Mouse (Mus musculus) liver, embryonic 16.5 days (tissue): Measurements from ENCODE around the gene Fbxo31. TPM values are rescaled to one million over a fixed set of nuclear protein-coding genes. Genes with fewer than 3 reads are reported as not detected.

Source experiments
- ATAC-seq: fragments of 200-750 bp; cut with Nextera tagmentation; 2 replicates; pipeline ENCODE4 v1.8.0; 2017; ENCODE audit warnings: low read depth, mild to moderate bottlenecking, moderate number of reproducible peaks, moderate library complexity
- H3K27ac ChIP-seq: fragments of 300-500 bp; sonication (generic); 2 replicates; pipeline ENCODE4 v1.5.1; 2014; ENCODE audit warnings: mild to moderate bottlenecking, low read length
- H3K27me3 ChIP-seq: fragments of 300-500 bp; sonication (generic); 2 replicates; pipeline ENCODE4 v1.6.1; 2014; ENCODE audit warnings: low read depth, low read length, mixed read lengths; ENCODE audit not compliant: control insufficient read depth, insufficient read depth
- H3K36me3 ChIP-seq: fragments of 300-500 bp; sonication (generic); 2 replicates; pipeline ENCODE4 v1.6.1; 2014; ENCODE audit warnings: mild to moderate bottlenecking; ENCODE audit not compliant: control insufficient read depth, insufficient read depth
- H3K4me1 ChIP-seq: fragments of 300-500 bp; sonication (generic); 2 replicates; pipeline ENCODE4 v1.6.1; 2014; ENCODE audit warnings: low read depth, low read length, mixed read lengths; ENCODE audit not compliant: control insufficient read depth
- H3K4me2 ChIP-seq: fragments of 300-500 bp; sonication (generic); 2 replicates; pipeline ENCODE4 v1.6.1; 2014; ENCODE audit warnings: low read depth, low read length, mixed read lengths
- H3K4me3 ChIP-seq: fragments of 300-500 bp; sonication (generic); 2 replicates; pipeline ENCODE4 v1.5.1; 2014; ENCODE audit warnings: low read depth, mild to moderate bottlenecking, low read length
- H3K9ac ChIP-seq: fragments of 300-500 bp; sonication (generic); 2 replicates; pipeline ENCODE4 v1.6.1; 2014; ENCODE audit warnings: low read depth, low read length
- H3K9me3 ChIP-seq: fragments of 300-500 bp; sonication (generic); replicated peaks from 2 replicates; pipeline ENCODE4 v1.6.1; 2016; ENCODE audit warnings: low read length; ENCODE audit not compliant: control insufficient read depth
- WGBS: fragments of 180-500 bp; shearing (Covaris S2); extraction: QIAGEN DNeasy Blood & Tissue Kit; methylation state at CpG from one replicate; pipeline ENCODE4 v1.1.7; 2014; ENCODE audit not compliant: insufficient replicate concordance; 5-methylcytosine and 5-hydroxymethylcytosine counted together
- polyA plus RNA-seq: library from polyadenylated mRNA; unstranded; fragments of >200 nt; fragmentation: Nextera tagmentation; extraction: Ambion mirVana; gene quantifications from 2 replicates; pipeline ENCODE4 v1.2.1, GENCODE M21; 2015

Fbxo31 gene
- polyA plus RNA-seq, 1 experiment from 2014 or later: 9.0 TPM

- H3K9ac ChIP-seq: no peak overlapping the region
- 74% methylated on average over 6 of the region's 6 CpGs for WGBS
- H3K36me3 ChIP-seq: peaks cover 3% of the 10 kb centered on the region
Measured at GRCm38 (mm10) chr8:121550056-121550455, 28.6 kb downstream of the Fbxo31 start.

GRCm38 (mm10) chr8:121547132-121547531 lies 31.5 kb downstream of the Fbxo31 start:
- H3K9ac ChIP-seq: no peak overlapping the region
- peak; percentile 39; the same call in 1 of the 2 replicates for ATAC-seq
- no peak overlapping the region for H3K27ac ChIP-seq
- H3K36me3 ChIP-seq: no peaks in the 10 kb centered on the region; the same call in 1 of the 2 replicates
- H3K9me3 ChIP-seq: no peaks in the 10 kb centered on the region
- H3K4me1 ChIP-seq: no peaks in the 10 kb centered on the region
- no peak overlapping the region for H3K4me3 ChIP-seq
- no peak overlapping the region for H3K4me2 ChIP-seq
- WGBS: 10% methylated on average over 7 of the region's 7 CpGs
- H3K27me3 ChIP-seq: 0 out of 2 replicates have a peak, but pooled peaks cover 2% of the 10 kb centered on the region

More at GRCm38 (mm10) chr8:121550056-121550455, 28.6 kb downstream of the Fbxo31 start:
- Histone ChIP-seq H3K4me1 (no peaks in the 10 kb centered on the region), H3K4me2 (no peak overlapping the region), H3K27me3 (0 out of 2 replicates have a peak, but pooled peaks cover 2% of the 10 kb centered on the region), H3K9me3 (no peaks in the 10 kb centered on the region), H3K27ac (no peak overlapping the region), H3K4me3 (no peak overlapping the region)
- no peak for ATAC-seq

GRCm38 (mm10) chr8:121544936-121545335 lies 33.7 kb downstream of the Fbxo31 start:
- Histone ChIP-seq H3K4me1 (no peaks in the 10 kb centered on the region), H3K36me3 (no peaks in the 10 kb centered on the region), H3K27ac (no peak overlapping the region), H3K9me3 (no peaks in the 10 kb centered on the region), H3K4me3 (no peak overlapping the region), H3K27me3 (peaks cover 2% of the 10 kb centered on the region; the same call in 1 of the 2 replicates), H3K4me2 (no peak overlapping the region), H3K9ac (no peak overlapping the region)
- WGBS: 45% methylated on average over 11 of the region's 11 CpGs
- ATAC-seq: no peak

- Histone ChIP-seq H3K9ac (no peak within 1 kb of the TSS), H3K27ac (no peak within 1 kb of the TSS), H3K4me1 (no peaks in the 10 kb centered on the region), H3K36me3 (no peaks in the 10 kb centered on the region), H3K4me2 (no peak within 1 kb of the TSS), H3K4me3 (no peak within 1 kb of the TSS), H3K9me3 (no peaks in the 10 kb centered on the region), H3K27me3 (peaks cover 2% of the 10 kb centered on the region; the same call in 1 of the 2 replicates)
- ATAC-seq: no peak
- 66% methylated on average over 12 of the region's 12 CpGs for WGBS
Measured at GRCm38 (mm10) chr8:121544276-121544785, 34.3 kb downstream of the Fbxo31 start, which contains the start of gene 1700018B08Rik. Gene 1700018B08Rik (minus strand): TSS chr8:121544320.

GRCm38 (mm10) chr8:121542901-121543300 lies 35.7 kb downstream of the Fbxo31 start:
- H3K27me3 ChIP-seq: peaks cover 2% of the 10 kb centered on the region; the same call in 1 of the 2 replicates
- H3K4me3 ChIP-seq: no peak overlapping the region
- no peaks in the 10 kb centered on the region for H3K4me1 ChIP-seq
- 61% methylated on average over 13 of the region's 13 CpGs for WGBS
- H3K36me3 ChIP-seq: no peaks in the 10 kb centered on the region
- H3K9ac ChIP-seq: no peak overlapping the region
- H3K9me3 ChIP-seq: no peaks in the 10 kb centered on the region
- no peak overlapping the region for H3K27ac ChIP-seq
- no peak overlapping the region for H3K4me2 ChIP-seq
- ATAC-seq: no peak

- no peak overlapping the region for H3K4me2 ChIP-seq
- no peak for ATAC-seq
- H3K9ac ChIP-seq: no peak overlapping the region
- no peak overlapping the region for H3K27ac ChIP-seq
- H3K9me3 ChIP-seq: no peaks in the 10 kb centered on the region
- H3K4me1 ChIP-seq: no peaks in the 10 kb centered on the region
- 66% methylated on average over 19 of the region's 19 CpGs for WGBS
- H3K27me3 ChIP-seq: peaks cover 2% of the 10 kb centered on the region; the same call in 1 of the 2 replicates
- no peaks in the 10 kb centered on the region for H3K36me3 ChIP-seq
- no peak overlapping the region for H3K4me3 ChIP-seq
Measured at GRCm38 (mm10) chr8:121541862-121542261, 36.7 kb downstream of the Fbxo31 start.

GRCm38 (mm10) chr8:121532381-121532780 lies 46.2 kb downstream of the Fbxo31 start:
- ATAC-seq: no peak
- Histone ChIP-seq H3K27me3 (no peaks in the 10 kb centered on the region), H3K9me3 (no peaks in the 10 kb centered on the region), H3K9ac (no peak overlapping the region), H3K4me2 (no peak overlapping the region), H3K4me1 (no peaks in the 10 kb centered on the region), H3K27ac (no peak overlapping the region), H3K36me3 (no peaks in the 10 kb centered on the region), H3K4me3 (no peak overlapping the region)
- 32% methylated on average over 5 of the region's 5 CpGs for WGBS

- Histone ChIP-seq H3K27me3 (no peaks in the 10 kb centered on the region), H3K36me3 (no peaks in the 10 kb centered on the region), H3K9me3 (no peaks in the 10 kb centered on the region), H3K9ac (no peak overlapping the region), H3K27ac (no peak overlapping the region), H3K4me2 (no peak overlapping the region), H3K4me1 (no peaks in the 10 kb centered on the region), H3K4me3 (no peak overlapping the region)
- WGBS: 64% methylated on average over 10 of the region's 10 CpGs
- no peak for ATAC-seq
Measured at GRCm38 (mm10) chr8:121530639-121531038, 48.0 kb downstream of the Fbxo31 start.

GRCm38 (mm10) chr8:121528790-121529189 lies 49.8 kb downstream of the Fbxo31 start:
- no peak overlapping the region for H3K4me2 ChIP-seq
- H3K4me1 ChIP-seq: no peaks in the 10 kb centered on the region
- H3K27ac ChIP-seq: no peak overlapping the region
- H3K9me3 ChIP-seq: no peaks in the 10 kb centered on the region
- H3K4me3 ChIP-seq: no peak overlapping the region
- ATAC-seq: no peak
- WGBS: 81% methylated on average over 15 of the region's 15 CpGs
- H3K36me3 ChIP-seq: no peaks in the 10 kb centered on the region
- no peaks in the 10 kb centered on the region for H3K27me3 ChIP-seq
- no peak overlapping the region for H3K9ac ChIP-seq
